Comparison of ENCODE assay signal across 14 mouse cellular contexts in genomic region chr13:104640694-104641454, GRCm38 (mm10).
DNase-seq lines count a peak whose midpoint lies in the region; ATAC-seq and TF ChIP-seq lines count a peak whose summit lies in the region.
"Had no signal": no experiment of that assay in that cellular context is flagged by ENCODE, and none has a peak within 500 bp of the region (broad histone marks: within the 10 kb centered on the region; RNA-seq: fewer than 3 reads in every experiment).

No protein-coding gene starts in this region.

- intact Hi-C loops in left cerebral cortex, adult 2 months (cut with DNase I) = no loop called here

- ATAC-seq in lung, embryonic 16.5 days (ENCODE audit: low read depth) = 0 out of 2 replicates have a peak, but pooled peaks have one; percentile 36
- ATAC-seq in liver, embryonic 11.5 days (replicated peaks; ENCODE audit: low FRiP score) = peak; percentile 56; the same call in 1 of the 2 replicates
- ATAC-seq in stomach, postnatal 0 days (ENCODE audit: low FRiP score, low TSS enrichment) = no peak

- peak overlapping the region; percentile 7; the same call in 1 of the 2 replicates for H3K27ac ChIP-seq in lung, embryonic 16.5 days (ENCODE audit: low read length)
- peak overlapping the region; percentile 32 for H3K27ac ChIP-seq in liver, embryonic 11.5 days (ENCODE audit: low read depth, low read length)
- 0 out of 2 replicates have a peak overlapping the region, but pooled peaks have one; percentile 24 for H3K27ac ChIP-seq in stomach, postnatal 0 days (replicated peaks)
- H3K27ac ChIP-seq in left cerebral cortex, adult 2 months = no peak overlapping the region
- H3K27ac ChIP-seq: forebrain, embryonic 12.5 days; limb, embryonic 12.5 days; midbrain, embryonic 12.5 days; neural tube, embryonic 13.5 days had no signal

- no peaks in the 10 kb centered on the region for H3K9me3 ChIP-seq in lung, embryonic 16.5 days (ENCODE audit: control insufficient read depth, low read length)
- H3K9me3 ChIP-seq in liver, embryonic 11.5 days (ENCODE audit: control insufficient read depth, low read length) = no peaks in the 10 kb centered on the region
- no peaks in the 10 kb centered on the region for H3K9me3 ChIP-seq in stomach, postnatal 0 days (ENCODE audit: control insufficient read depth, low read length)
- H3K9me3 ChIP-seq: forebrain, embryonic 12.5 days; limb, embryonic 12.5 days; midbrain, embryonic 12.5 days; neural tube, embryonic 13.5 days had no signal

- WGBS in lung, embryonic 16.5 days = 50% methylated on average over 5 of the region's 5 CpGs
- WGBS in liver, embryonic 11.5 days = 66% methylated on average over 5 of the region's 5 CpGs
- 64% methylated on average over 5 of the region's 5 CpGs for WGBS in stomach, postnatal 0 days

- peak overlapping the region; percentile 3; the same call in 1 of the 2 replicates for H3K9ac ChIP-seq in lung, embryonic 16.5 days (ENCODE audit: low read length)
- H3K9ac ChIP-seq in liver, embryonic 11.5 days (ENCODE audit: low read depth, low read length) = no peak overlapping the region
- no peak overlapping the region for H3K9ac ChIP-seq in stomach, postnatal 0 days (ENCODE audit: low read length)
- H3K9ac ChIP-seq: forebrain, embryonic 12.5 days; limb, embryonic 12.5 days; midbrain, embryonic 12.5 days; neural tube, embryonic 13.5 days had no signal

- H3K4me1 ChIP-seq in lung, embryonic 16.5 days (replicated peaks; ENCODE audit: control insufficient read depth, insufficient read depth, low read length) = peaks cover 3% of the 10 kb centered on the region; the same call in 1 of the 2 replicates
- H3K4me1 ChIP-seq in liver, embryonic 11.5 days (replicated peaks; ENCODE audit: control insufficient read depth, insufficient read depth, low read length) = no peaks in the 10 kb centered on the region
- H3K4me1 ChIP-seq in stomach, postnatal 0 days (replicated peaks; ENCODE audit: control insufficient read depth, insufficient read depth) = no peaks in the 10 kb centered on the region
- H3K4me1 ChIP-seq: forebrain, embryonic 12.5 days; midbrain, embryonic 12.5 days; neural tube, embryonic 13.5 days had no signal

- no peak for DNase-seq in lung, postnatal 4 days
- peak; percentile 86 to 90 for DNase-seq in kidney, adult 8-10 months
- DNase-seq in liver, embryonic 11.5 days (ENCODE audit: low spot score) = no peak
- DNase-seq in stomach, postnatal 0 days (ENCODE audit: low spot score) = no peak
- no peak for DNase-seq in left cerebral cortex, adult 2 months (ENCODE audit: extremely low spot score in 1 of 2, low spot score in 2 of 2)
- DNase-seq in right cerebral cortex, postnatal 25 days = no peak
- DNase-seq: adrenal gland, postnatal 36 days; cerebellum, adult 2 months; gastrocnemius, postnatal 36 days had no signal

- no peaks in the 10 kb centered on the region for H3K36me3 ChIP-seq in lung, embryonic 16.5 days (ENCODE audit: control insufficient read depth, insufficient read depth, low read length)
- H3K36me3 ChIP-seq in liver, embryonic 11.5 days (ENCODE audit: control insufficient read depth, insufficient read depth, low read length) = 0 out of 2 replicates have a peak, but pooled peaks cover under 1% of the 10 kb centered on the region
- H3K36me3 ChIP-seq in stomach, postnatal 0 days (ENCODE audit: control insufficient read depth, insufficient read depth, low read length) = no peaks in the 10 kb centered on the region
- H3K36me3 ChIP-seq: forebrain, embryonic 12.5 days; limb, embryonic 12.5 days; midbrain, embryonic 12.5 days; neural tube, embryonic 13.5 days had no signal

- no peak overlapping the region for H3K4me2 ChIP-seq in lung, embryonic 16.5 days (ENCODE audit: low read depth, low read length)
- H3K4me2 ChIP-seq in liver, embryonic 11.5 days = no peak overlapping the region
- H3K4me2 ChIP-seq in stomach, postnatal 0 days (replicated peaks; ENCODE audit: low read depth) = no peak overlapping the region
- H3K4me2 ChIP-seq: forebrain, embryonic 12.5 days; limb, embryonic 12.5 days; midbrain, embryonic 12.5 days; neural tube, embryonic 13.5 days had no signal

- no peak for TF ChIP-seq CTCF in stomach, postnatal 0 days (IDR thresholded peaks at IDR 0.05; ENCODE audit: low read depth)
- no peak for TF ChIP-seq CTCF in left cerebral cortex, adult 2 months (IDR thresholded peaks at IDR 0.05)

- no peak overlapping the region for H3K4me3 ChIP-seq in lung, embryonic 16.5 days (ENCODE audit: low read length)
- H3K4me3 ChIP-seq in liver, embryonic 11.5 days (ENCODE audit: low read depth, low read length) = no peak overlapping the region
- H3K4me3 ChIP-seq in stomach, postnatal 0 days (ENCODE audit: low read depth, low read length) = no peak overlapping the region
- H3K4me3 ChIP-seq in left cerebral cortex, adult 2 months = no peak overlapping the region
- H3K4me3 ChIP-seq: forebrain, embryonic 12.5 days; limb, embryonic 12.5 days; midbrain, embryonic 12.5 days; neural tube, embryonic 13.5 days had no signal

- no peak for TF ChIP-seq EP300 in stomach, postnatal 0 days (optimal IDR thresholded peaks at IDR 0.05)

- no peaks in the 10 kb centered on the region for H3K27me3 ChIP-seq in lung, embryonic 16.5 days (ENCODE audit: control insufficient read depth, insufficient read depth, low read depth, low read length)
- H3K27me3 ChIP-seq in liver, embryonic 11.5 days (replicated peaks; ENCODE audit: control insufficient read depth, insufficient read depth, low read length) = no peaks in the 10 kb centered on the region
- no peaks in the 10 kb centered on the region for H3K27me3 ChIP-seq in stomach, postnatal 0 days (ENCODE audit: control insufficient read depth, insufficient read depth, low read length)
- H3K27me3 ChIP-seq: forebrain, embryonic 12.5 days; limb, embryonic 12.5 days; midbrain, embryonic 12.5 days; neural tube, embryonic 13.5 days had no signal

Comparison
In these comparisons a context has a peak if more than half of its experiments do, and no peak if none do; other contexts are left out.
1. DNase-seq: peak in kidney, adult 8-10 months (2 of 2); none in lung, postnatal 4 days (0 of 2), liver, embryonic 11.5 days (single experiment), stomach, postnatal 0 days (single experiment), left cerebral cortex, adult 2 months (0 of 2) and right cerebral cortex, postnatal 25 days (single experiment).